Mouse (Mus musculus): ENCODE measurements around the gene Lrch4. TPM values are rescaled to one million over a fixed set of nuclear protein-coding genes. Genes with fewer than 3 reads are reported as not detected.

The Lrch4 gene
- total RNA-seq (2021) = 10 to 100 TPM; 11.3 to 19.4 TPM

DNA sequence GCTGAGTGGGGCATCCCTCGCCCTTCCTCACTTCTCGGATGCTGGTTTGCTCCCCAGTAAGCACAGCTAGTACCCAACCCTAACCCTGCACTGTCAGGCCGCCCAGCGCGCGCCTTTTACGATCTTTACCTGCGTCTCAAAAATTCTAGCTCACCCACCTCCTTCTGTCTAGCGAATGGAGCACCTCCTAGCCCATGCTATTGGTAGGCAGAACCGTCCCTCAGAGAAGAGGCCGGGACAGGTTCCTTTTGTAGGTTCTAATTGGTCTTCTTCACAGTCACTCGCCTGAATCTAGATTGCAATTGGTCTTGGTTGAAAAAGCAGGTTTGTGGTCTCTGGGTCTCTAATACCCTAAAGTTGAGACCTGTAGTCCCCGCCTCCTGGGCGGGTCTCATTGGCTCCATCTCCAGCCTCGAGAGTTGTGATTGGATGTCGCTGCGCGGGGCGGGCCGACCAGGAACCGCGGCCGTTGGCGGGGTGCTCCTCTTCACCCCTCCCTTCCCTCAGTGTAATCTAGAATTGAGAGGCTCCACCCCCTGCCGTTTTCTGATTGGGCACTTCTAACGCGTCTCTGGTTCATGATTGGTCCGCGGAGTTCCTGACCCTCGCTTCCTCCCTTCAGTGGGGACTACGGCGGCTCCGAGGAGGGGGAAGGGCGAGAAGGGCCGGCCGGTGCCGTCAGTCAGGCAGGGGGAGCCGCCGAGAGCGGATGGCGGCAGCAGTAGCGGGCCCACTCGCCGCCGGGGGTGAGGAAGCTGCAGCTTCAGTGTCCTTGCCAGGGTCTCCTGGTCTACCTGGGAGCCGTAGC lies at the start of gene Lrch4, which contains the start of the genes Fbxo24 and Gm20605:
Gene Lrch4 (plus strand): TSS at position 624 of the 808 bp plus-strand sequence.
Gene Fbxo24 (minus strand): TSS at position 505 of the 808 bp plus-strand sequence.
Gene Gm20605 (plus strand): TSS at position 678 of the 808 bp plus-strand sequence.
- peak; percentile 98 for DNase-seq (ENCODE audit: low spot score in 2 of 2)
- intact Hi-C loops (cut with DNase I) = loop anchor here (5.0 kb wide), 1 partner anchor 41 kb away; no protein-coding TSS in a partner anchor

GRCm38 (mm10) chr5:137580246-137580645 lies 48.7 kb upstream of the Lrch4 start:
- intact Hi-C loops (cut with DNase I) = loop anchor here (5.0 kb wide), 1 partner anchor 48 kb away; the partner anchor contains the start of genes Epo and Gnb2
- DNase-seq (ENCODE audit: low spot score in 2 of 2) = no peak

- no peak for DNase-seq (ENCODE audit: low spot score in 2 of 2)
- intact Hi-C loops (cut with DNase I) = loop anchor here (5.0 kb wide), 1 partner anchor 50 kb away; the partner anchor contains the start of genes Epo and Gnb2
Measured at GRCm38 (mm10) chr5:137582702-137583101, 46.2 kb upstream of the Lrch4 start.

DNA sequence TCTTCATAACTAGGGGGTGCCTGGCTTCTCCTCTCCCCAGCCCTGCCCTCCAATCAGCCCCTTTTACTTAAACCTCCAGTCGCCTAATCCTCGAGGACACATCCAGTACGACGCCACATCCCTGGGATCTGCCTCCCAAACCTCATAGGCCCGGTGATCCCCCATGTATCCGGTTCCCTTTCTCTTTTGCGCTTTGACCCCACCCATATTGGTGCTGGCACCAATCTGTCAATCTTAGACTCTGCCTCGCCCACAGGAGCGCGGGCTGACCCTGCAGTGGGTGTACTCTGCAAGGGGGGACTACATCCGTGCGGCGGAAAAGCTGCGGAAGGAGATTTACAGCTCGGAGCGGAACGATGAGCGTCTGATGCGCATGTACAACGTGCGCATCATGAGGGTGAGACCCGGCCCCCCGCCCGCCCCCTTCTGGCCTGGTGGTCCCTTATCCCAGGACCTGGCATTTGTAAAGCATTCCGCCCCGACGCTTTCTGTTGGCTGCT lies 45.2 kb upstream of the Lrch4 start:
- DNase-seq (ENCODE audit: low spot score in 2 of 2) = peak; percentile 42 to 45
- intact Hi-C loops (cut with DNase I) = loop anchor here (5.0 kb wide), 1 partner anchor 51 kb away; the partner anchor contains the start of genes Epo and Gnb2

DNA sequence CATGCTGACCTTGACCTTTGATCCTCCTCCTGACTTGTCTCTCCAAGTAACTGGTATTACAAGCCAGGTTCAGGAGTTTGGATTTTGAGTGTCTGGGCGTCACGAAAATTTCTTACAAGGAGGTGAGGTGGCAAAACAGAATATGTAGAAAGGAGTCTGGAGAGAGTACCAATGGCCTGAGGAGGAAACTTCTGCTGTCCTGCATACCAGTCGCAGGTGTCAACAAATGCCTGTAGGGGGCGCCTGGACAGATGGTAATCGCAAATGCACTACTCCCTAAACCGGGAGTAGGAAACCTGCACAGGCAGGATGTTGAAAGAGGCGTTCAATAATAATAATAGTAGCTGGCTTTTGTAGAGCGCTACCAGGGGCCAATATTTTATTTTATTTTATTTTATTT lies 43.9 kb upstream of the Lrch4 start:
- peak in 1 of 2 experiments; percentile 45 for DNase-seq (ENCODE audit: low spot score in 2 of 2)
- intact Hi-C loops (cut with DNase I) = loop anchor here (5.0 kb wide), 2 partner anchors 42 to 53 kb away; partner anchors contain the start of genes Epo, Fbxo24, Gm20605 and Gnb2

- intact Hi-C loops (cut with DNase I) = no loop called here
- DNase-seq (ENCODE audit: low spot score in 2 of 2) = no peak
Measured at GRCm38 (mm10) chr5:137590507-137590906, 38.4 kb upstream of the Lrch4 start.

- intact Hi-C loops (cut with DNase I) = no loop called here
- DNase-seq (ENCODE audit: low spot score in 2 of 2) = no peak
Measured at GRCm38 (mm10) chr5:137595921-137596320, 33.0 kb upstream of the Lrch4 start.

- intact Hi-C loops (cut with DNase I) = no loop called here
- DNase-seq (ENCODE audit: low spot score in 2 of 2) = no peak
Measured at GRCm38 (mm10) chr5:137596601-137597261, 32.2 kb upstream of the Lrch4 start.

- no peak for DNase-seq (ENCODE audit: low spot score in 2 of 2)
- intact Hi-C loops (cut with DNase I) = no loop called here
Measured at GRCm38 (mm10) chr5:137597625-137598024, 31.3 kb upstream of the Lrch4 start.

GRCm38 (mm10) chr5:137598100-137598826 lies 30.7 kb upstream of the Lrch4 start:
- intact Hi-C loops (cut with DNase I) = no loop called here
- no peak for DNase-seq (ENCODE audit: low spot score in 2 of 2)

GRCm38 (mm10) chr5:137599600-137599999 lies 29.3 kb upstream of the Lrch4 start:
- intact Hi-C loops (cut with DNase I) = no loop called here
- DNase-seq (ENCODE audit: low spot score in 2 of 2) = no peak

GRCm38 (mm10) chr5:137600281-137600618 lies 28.7 kb upstream of the Lrch4 start:
- intact Hi-C loops (cut with DNase I) = loop anchor here (5.0 kb wide), 2 partner anchors 52 to 68 kb away; partner anchors contain the start of genes Epo and Gnb2

GRCm38 (mm10) chr5:137600619-137601364 lies 28.1 kb upstream of the Lrch4 start, which contains the start of gene Mospd3:
Gene Mospd3 (minus strand): TSS chr5:137601058.
- DNase-seq (ENCODE audit: low spot score in 2 of 2) = peak; percentile 95 to 96

More at GRCm38 (mm10) chr5:137600281-137600618, 28.7 kb upstream of the Lrch4 start:
- no peak for DNase-seq (ENCODE audit: low spot score in 2 of 2)

DNA sequence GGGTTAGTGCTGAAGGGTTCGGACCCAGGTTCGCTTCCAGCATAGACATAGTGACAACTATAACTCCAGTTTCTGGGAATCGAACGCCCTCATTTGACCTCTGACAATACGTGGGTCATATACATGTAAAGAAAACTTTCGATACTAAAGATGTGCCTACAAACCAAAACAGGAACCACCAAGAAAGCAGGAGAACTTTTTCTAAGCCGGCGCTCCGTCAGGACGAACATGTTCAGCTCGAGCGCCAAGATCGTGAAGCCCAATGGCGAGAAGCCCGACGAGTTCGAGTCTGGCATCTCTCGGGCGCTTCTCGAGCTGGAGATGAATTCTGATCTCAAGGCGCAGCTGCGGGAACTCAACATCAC lies 27.6 kb upstream of the Lrch4 start:
- no peak for DNase-seq (ENCODE audit: low spot score in 2 of 2)
- intact Hi-C loops (cut with DNase I) = loop anchor here (1.0 to 5.0 kb wide), 3 partner anchors 51 to 186 kb away; partner anchors contain the start of genes Epo, Gnb2, Mepce and Zcwpw1

More at GRCm38 (mm10) chr5:137600619-137601364, 28.1 kb upstream of the Lrch4 start, which contains the start of gene Mospd3:
- intact Hi-C loops (cut with DNase I) = loop anchor here (1.0 to 5.0 kb wide), 3 partner anchors 52 to 187 kb away; partner anchors contain the start of genes Epo, Gnb2, Mepce and Zcwpw1

- no peak for DNase-seq (ENCODE audit: low spot score in 2 of 2)
- intact Hi-C loops (cut with DNase I) = no loop called here
Measured at GRCm38 (mm10) chr5:137607860-137608653, 20.9 kb upstream of the Lrch4 start.

DNA sequence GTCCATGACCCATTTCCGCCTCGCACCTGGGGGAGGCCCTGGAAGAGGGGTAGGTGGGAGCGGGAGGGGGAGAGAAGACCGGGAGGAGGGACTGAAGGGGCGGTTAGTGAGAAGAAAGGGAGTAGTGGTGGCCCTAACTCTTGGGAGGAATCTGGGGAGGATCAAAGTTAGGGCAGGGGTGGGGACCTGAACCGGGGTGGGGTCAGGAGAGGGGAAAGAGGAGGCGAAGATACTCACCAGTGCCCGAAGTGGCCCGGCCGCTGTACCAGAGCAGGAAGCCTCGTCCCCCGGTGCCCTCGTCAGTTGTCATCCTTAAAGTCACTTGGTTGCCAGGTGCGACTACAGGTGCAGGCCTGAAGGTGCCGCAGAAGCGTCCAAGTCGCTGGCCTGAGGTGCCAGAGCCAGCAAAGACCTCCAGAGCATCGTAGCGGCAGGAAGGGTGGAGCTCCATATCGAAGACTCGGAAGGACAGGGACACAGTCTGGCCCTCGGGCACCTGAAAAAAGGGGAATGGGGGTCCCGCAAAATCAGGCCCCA lies 20.2 kb upstream of the Lrch4 start:
- intact Hi-C loops (cut with DNase I) = no loop called here
- DNase-seq (ENCODE audit: low spot score in 2 of 2) = no peak

DNA sequence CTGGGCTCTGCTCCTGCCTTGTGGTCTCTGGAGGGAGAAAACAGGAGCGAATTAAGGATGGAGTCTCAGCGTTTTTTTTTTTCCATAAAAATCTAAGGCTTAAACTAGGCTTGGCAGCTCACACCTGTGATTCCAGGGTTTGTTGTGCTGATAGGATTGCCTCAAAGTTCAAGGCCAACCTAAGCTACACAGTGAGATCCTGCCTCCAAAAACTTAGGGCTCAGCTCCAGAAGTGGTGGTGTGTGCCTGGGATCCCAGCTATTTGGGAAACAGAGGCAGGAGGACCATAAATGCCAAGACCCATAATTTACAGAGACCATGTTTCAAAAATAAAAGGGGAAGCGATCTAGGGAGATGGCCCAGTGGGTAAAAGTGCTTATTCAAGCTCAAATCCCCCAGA lies 19.6 kb upstream of the Lrch4 start:
- intact Hi-C loops (cut with DNase I) = no loop called here
- DNase-seq (ENCODE audit: low spot score in 2 of 2) = no peak
